Mouse (Mus musculus) testis, postnatal 10 days (tissue): Measurements from ENCODE around the gene Mb21d2.
A peak's percentile ranks its signal among the peaks of the same experiment; 100 is the strongest.

Experiments used
- DNase-seq: peaks from one replicate; pipeline ENCODE4 v3.0.0; 2021; ENCODE audit warnings: low spot score

Gene Mb21d2

DNA sequence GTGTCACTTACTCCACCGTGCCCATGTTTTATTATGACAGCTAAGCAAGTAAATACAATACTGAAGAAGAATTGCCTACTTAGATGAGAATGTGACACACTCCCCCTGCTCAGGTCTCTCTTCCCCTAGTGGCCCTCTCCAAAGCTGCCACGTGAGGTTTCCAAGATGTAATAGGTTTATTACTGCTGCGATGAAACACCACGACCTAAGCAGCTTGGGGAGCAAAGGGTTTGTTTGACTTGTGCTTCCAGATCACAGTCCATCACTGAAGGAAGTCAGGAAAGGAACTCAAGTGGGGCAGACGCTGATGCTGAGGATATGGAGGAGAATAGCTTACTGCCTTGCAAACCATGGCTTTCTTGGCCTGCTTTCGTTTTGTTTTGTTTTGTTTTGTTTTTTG lies 65.9 kb downstream of the Mb21d2 start:
- DNase-seq, result no peak

DNA sequence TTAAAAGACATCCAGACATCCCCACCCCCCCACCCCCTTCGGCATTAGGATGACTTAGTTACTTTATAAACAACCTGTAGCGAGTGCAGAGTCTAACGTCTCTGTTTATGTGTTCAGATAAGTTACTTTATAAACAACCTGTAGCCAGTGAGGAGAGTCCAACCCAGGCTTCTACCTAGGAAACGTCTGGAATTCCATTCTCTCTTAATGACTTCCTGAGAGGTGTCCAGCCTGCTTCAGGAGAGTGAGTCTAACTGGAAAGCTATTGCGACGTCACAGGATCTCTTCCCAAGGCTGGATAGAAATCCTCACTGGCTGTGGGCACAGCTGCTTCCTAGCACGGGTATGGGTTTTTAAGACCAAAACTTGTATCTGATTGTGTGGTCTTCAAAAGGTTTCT lies 67.4 kb downstream of the Mb21d2 start:
- no peak for DNase-seq

DNA sequence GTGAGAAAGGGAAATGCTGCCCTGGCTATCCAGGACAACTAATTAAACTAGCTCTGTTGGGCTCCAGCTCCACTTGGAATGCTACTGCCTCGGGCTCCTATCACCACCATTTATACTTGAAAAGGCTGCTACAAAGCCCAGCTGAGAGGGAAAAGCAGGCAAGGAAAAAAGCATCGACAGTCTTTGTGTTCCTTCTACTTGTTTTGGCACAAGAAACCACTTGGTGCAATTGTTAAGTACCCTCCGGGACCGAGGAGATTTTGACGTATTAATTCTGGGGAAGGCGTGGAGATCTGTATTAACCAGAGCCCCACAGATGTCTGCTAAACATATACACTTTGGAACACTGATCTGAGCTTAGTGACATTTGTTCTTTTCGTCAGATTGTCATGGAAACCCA lies 69.8 kb downstream of the Mb21d2 start:
- DNase-seq, result no peak

DNA sequence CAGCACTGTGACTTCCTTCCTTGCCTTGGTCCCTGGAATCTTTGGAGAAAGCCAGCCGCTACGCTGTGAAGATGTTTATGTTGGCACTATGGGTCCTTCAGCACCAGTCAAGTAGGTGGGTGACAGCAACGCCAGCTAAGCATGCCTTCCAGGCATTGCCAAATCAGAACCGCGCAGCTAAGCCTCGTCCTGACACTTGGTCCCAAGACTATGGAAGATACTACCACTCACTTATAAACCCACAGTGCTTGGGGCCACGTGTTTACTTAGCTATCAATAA lies 70.5 kb downstream of the Mb21d2 start:
- no peak for DNase-seq

DNA sequence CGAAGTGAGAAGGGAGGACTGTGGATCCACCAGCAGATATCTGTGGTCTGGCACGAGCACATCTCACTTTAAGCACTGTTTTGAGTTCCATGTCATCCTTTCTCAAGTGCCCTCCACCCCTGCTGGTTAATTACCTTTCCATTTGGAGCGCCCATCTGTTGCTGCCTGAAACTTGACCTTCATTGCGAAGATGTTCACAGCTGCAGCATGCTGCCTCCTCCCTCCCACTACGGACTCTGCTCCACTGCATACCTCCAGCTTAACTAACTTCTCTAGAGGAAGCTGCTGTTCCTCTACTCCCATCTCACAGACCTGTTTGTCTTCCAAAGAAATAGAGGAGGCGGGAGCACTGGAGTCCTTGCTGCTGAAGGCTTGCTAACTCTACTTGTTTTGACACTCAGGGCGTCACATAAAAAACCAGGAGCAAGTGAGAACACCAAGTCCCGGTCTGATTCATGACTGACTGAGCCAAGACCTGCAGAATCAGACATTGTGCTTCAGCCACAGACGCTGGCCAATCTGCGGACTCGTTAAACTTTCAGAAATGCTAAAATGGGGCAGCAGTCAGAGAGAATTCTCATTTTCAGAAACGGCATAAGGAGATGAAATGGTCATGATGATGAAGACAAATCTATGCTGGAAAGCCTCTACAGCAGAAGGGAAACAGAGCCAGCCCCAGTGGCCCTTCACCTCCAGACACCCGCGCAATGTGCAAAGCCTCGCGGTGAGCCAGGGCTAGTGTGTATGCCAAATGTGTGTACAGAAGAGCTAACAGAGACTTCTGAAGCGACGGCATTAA lies 71.1 kb downstream of the Mb21d2 start:
- DNase-seq, result no peak

DNA sequence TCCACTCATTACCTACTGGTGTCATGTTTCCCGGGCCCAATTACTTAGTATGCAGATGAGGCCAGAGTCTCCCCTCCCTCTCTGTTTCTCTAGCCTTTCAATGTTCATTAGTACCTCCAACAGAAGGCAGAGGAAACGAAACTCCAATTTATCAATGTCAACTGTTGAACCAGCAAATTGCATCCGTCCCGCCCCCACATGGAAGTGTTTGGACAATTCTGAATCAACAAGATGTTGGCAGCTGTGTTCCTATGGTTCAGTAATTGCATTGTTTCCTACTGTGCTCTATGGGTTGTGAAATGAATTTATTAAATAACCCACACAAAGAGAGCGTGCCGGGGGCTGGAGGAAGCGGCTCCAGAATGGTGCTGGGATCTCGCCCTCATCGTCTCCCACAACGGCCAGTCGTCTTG lies 78.1 kb downstream of the Mb21d2 start:
- no peak for DNase-seq

DNA sequence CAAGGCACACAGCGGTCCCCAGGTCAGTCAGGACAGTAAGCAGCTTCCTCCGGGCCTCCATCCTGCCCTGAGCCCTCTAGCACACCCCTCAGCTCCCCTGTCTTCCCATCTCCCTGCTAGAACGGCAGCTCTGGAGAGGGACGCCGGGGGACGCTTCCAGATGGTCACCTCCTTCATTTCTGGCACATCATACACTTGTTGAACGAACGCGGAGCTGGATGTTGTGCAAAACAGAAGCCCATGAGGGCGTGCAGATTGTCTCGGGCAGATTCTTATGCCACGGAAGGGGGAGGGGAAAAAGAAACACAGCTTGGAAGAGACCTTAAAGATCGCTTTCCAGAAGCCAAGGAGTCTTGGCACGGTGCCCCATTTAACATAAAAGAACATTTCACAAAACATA lies 78.6 kb downstream of the Mb21d2 start:
- no peak for DNase-seq

DNA sequence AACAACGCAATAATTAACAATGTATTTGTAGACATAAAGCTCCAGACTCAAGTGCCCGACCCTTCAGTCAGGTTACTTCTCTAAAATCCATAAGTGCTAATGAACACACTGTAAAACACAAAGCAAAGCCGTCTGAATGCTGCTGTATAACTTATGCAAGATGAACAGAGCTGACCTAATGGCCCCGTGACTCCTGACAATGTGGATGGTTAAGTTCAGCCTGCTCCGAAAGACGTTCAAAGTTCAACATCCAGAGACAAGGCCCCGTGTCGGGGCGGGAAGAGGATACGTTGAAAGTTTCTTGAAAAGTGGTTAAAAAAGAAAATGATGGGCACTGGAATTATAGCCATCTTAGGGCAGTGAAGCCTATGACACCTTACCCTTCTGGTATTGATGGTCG lies 83.3 kb downstream of the Mb21d2 start:
- DNase-seq, result no peak

DNA sequence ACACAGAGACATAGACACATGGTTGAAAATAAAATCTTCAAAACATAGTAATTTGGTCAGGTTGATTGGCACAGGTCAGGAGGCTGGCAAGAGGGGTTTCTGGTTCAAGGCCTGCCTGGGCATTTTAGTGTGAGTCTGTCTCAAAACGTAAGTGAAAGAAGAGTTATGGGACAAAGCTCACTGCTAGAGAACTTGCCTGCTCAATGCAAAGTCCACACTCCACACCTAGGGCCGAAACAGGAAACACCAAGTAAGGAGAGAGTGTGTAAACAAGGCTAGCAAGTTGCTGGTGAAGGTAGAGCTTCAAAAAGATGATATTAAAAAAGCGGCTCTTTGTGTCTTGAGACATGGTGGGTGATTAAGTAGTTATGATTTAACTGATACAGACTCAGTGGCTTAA lies 84.1 kb downstream of the Mb21d2 start:
- DNase-seq, result no peak

DNA sequence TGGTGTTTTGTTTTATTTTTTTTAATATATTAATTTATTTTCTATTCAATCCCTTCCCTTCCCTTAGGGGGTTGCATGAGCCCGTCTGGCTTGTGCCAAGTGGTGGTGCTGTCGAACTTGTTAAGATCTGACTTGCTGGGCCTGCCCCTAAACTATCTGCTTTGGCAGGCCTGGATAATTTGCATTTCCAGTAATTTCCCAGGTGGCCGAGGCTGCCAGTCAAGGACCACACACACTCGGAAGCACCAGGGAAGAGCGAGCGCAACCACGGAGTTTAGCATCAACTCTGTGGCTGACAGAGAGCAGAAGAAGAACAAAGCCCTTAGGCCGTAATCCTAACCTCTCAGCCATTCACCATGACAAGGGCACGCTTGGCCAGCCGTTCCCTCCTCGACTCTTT lies 88.4 kb downstream of the Mb21d2 start:
- DNase-seq, result no peak

DNA sequence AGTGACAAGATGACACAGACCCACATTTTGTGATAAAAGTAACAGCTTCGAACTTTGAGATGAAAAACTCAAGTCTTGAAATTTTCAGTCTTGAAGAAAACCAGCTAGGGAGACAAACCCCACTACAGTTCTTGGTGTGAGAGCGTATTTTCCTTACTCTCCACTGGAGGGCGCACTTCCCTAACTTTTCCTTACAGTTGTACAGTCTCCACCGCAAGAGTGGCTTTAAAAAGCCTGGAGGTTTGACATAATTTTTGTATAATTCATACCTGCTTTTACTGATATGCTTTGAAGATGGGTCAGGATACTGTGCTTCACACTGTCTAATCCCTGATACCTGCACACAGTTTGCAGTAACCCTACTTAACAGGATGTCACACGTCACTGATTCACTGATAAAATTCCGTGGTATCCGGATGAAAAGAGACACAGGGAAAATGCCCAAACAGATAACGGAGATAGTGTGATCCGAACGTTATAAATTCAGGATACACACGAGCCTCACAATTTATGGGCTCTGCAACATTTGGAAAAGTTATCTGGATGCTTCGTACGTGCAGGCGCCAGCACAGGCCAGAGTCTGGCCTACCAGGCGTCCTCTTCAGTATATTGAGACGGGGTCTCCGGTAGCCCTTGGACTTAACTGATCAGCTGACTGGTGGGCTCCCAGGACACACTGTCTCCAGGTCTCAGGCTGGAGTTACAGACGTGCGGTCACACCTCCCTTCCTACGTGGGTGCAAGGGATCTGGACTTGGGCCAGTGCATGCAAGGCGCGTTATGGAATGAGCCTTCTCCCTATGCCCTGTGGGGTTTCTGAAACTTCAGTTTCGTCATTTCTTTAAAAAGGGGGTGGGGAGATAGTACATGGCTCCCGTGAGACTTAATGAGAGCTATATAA lies 89.1 kb downstream of the Mb21d2 start:
- DNase-seq, result peak; percentile 82

DNA sequence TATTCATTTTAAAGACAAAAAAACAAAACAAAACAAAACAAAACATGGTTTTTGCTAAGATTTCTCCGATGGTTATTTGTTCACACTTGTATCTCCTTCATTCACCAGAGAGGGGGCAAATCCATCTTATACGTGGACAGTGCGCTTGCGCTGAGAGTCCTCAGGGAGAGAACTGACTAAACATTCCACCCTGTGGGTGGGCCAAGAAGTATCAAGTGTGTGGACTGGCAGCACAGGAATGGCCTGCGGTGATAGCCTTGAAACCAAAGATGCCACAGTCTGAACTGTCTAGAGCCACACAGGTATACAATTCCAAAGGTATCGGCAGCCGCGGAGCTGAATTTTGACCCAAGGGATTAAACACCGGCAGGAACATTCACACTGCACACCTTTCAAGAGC lies 89.9 kb downstream of the Mb21d2 start:
- DNase-seq, result no peak

DNA sequence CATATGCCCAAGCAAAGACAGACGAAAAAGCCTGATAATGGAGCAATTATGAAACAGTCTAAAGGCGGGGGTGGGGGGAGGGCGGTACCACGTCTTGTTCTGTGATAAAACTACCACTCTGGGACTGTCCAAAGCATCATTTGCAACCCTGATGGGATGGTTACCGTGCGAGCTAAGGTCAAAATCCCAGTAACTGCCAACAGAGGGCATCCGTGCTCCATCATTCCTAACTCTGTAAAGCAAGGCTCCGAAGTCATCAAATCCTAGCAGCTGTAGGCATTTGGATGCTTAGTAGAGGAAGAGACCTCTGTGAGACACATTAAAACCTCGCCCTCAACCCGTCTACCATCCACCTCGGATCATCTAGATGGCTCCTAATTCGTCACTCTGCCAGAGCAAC lies 91.5 kb downstream of the Mb21d2 start:
- DNase-seq, result peak; percentile 75

DNA sequence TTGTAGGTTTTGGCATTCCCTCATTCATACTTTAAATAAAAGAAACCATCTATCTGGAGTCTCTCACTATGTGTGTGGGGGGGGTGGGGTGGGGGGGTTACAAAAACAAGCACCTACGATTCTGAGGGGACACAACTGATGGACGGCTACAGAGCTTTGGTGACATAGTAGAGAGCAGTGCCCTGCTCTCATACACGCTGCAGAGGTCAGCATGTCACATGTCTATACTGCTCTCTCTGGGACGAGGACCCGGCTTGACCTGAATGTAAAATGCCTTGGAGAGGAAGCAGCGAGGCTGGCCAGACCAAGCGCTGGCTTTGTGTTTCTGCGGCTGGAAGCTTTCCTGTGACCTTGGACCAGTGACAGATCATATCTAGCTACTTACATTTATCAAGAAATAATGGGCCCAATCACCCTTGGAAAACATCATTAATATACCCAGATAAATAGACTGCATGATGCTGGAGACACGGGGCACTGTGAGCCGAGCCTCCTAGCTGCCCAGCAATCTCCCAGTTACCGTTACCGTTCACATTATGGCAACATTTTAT lies 97.3 kb downstream of the Mb21d2 start:
- no peak for DNase-seq

DNA sequence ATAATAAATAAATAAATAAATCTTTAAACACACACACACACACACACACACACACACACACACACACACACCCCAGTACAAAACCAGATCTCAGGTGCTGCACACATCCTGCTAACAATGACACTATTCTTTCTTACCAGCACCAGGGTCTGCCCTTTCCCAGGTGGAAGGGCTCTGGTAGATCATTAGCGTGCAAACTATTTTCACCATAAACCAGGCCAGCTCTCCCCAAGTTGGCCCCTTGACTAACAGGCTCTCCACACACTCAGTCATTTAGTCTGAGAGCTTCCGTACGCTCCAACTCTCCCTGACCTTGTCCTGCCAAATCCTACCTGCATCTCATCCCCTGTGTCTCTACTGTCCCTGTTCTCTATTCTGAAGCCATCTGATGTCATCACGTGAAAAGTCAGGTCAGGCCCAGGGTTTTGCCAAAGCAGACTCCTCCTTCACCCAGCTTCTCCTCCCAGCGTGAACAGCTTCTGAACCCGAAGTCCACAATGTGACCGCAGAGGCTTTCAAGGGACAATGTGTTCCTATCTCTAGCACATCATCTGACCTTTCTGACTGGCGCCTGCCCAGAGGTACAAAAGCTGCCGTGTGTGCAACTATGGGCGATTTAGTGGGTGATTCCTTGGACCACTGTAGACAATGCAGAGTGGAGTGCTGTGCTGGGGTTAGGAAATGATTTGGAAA lies 100.1 kb downstream of the Mb21d2 start:
- DNase-seq, result no peak

DNA sequence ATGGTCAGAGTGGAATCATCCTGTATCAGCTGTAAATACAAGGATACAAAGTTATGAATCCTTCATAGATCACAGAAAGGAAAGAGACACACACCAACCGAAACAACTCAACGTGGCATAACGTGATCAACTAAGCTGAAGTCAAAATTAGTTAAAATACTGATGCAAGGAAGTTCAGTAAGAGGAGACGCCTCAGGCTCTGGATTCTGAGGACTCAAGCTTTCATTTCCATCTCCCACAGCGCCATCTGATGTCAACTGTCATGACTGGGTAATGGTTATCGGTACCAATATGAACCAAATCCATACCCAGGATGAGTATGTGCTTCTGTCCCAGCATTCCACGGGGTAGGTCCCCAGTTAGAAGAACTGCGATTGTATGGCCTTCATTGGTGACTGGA lies 104.7 kb downstream of the Mb21d2 start:
- DNase-seq, result no peak

DNA sequence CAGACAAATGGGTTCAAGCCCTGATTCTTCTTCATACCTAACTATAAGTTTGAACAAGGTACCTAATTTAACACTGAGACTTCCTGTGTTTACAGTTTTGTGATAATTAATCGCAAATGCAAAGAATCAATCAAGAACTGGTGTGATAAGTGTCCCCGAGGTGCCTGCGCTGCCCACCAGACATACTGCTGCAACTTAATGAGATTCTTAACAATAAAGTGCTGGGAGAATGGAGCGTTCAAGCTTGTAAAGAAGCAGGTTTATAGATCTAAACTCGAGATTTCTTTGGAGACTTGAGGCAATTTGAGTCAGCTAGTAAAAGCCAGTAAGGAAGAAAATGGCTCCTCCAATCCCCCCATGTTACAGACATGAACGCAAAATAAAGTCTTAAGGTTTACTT lies 107.7 kb downstream of the Mb21d2 start:
- DNase-seq, result no peak

DNA sequence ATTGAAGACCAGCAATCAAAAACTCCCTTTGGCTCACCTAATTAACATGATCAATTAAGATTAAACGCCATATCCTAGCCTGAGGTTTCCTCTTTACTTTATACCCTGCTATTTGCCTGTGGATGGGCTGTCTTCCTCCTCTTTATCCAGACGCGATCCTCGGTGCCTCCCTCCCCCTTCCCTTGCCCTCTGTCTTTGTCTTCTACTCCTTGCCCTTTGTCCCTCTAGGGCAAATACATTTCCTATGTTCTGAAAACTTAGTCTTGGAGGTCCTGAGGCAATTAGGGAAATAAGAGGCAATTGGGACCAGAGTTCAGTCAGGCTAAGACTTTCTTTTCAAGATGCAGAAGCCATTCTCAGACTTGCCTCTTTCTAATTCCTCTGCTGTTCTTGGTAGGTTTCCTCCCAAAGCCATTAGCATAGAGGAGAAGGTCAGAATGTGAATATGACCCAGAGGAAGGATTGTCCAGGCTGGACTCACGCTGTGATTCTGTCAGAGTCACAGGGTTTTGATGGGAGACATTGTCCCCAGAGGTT lies 110.7 kb downstream of the Mb21d2 start:
- no peak for DNase-seq

DNA sequence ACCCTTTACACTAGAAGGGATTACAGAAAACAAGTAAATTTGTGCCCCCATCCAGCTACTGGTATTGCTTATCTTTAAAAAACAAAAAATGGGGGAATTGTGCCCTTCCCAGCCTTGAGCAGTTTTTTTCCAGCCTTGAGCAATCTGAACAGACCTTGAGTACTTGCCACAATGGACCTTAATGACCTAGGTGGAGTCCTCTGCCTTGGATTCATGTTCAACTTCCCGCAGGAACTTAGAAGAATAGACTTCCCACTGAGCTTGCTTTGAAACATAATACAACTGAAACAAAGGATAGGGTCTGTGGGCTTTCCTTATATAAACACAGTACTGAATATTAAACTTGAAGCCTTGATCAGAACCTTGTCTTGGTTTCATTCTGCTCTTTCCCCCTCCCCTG lies 116.2 kb downstream of the Mb21d2 start:
- no peak for DNase-seq

DNA sequence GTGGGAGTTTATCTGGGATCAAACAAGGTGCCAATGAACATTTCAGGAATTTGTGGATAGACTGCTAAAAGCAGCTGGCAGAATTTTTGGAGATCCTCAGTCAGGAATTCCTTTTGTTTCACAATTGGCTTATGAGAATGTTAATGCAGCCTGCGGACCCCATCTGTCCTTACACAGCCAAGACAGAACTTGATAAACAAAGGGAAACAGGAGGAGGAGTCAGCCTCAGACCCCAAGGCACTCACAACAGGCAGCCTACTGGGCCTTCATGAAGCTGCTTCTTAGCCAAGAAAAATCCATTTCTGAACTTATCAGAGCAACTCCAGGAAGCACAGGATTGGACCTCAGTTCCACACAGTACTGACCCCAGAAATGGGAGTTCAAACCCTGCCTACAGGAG lies 120.4 kb downstream of the Mb21d2 start:
- no peak for DNase-seq

DNA sequence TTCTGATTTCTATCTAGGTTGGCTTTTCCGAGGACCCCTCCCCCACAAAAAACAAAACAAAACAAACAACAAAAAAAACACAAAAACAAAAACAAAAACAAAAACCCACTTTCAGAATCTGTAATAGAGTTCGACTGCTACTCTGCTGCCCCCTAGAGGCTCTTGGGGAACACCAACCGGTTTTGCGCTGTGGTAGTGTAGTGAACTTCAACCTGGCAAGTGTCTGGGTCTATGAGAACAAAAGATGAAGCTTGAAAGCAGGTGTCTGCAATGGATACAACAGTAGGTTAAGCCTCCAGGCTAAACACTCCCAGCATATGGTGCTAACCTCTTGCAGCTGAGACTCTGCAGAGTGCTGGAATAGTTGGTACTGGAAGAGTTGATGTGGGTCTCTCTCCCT lies 136.4 kb downstream of the Mb21d2 start:
- DNase-seq, result peak; percentile 44
